Mouse (Mus musculus): ENCODE measurements around the gene Actl11. TPM values are rescaled to one million over a fixed set of nuclear protein-coding genes. Genes with fewer than 3 reads are reported as not detected.
A peak's percentile ranks its signal among the peaks of the same experiment; 100 is the strongest.

Actl11 gene
- total RNA-seq, 2 experiments from 2014 or later, result not detected

GRCm38 (mm10) chr9:107918884-107919283 is 9.4 kb upstream of the Actl11 start:
- no peak for DNase-seq
- intact Hi-C loops (cut with DNase I), result no loop called here

GRCm38 (mm10) chr9:107919441-107919840 is 8.8 kb upstream of the Actl11 start:
- intact Hi-C loops (cut with DNase I), result no loop called here
- no peak for DNase-seq

- intact Hi-C loops (cut with DNase I), result no loop called here
- DNase-seq, result peak; percentile 30 to 59
Measured at GRCm38 (mm10) chr9:107923021-107923420, 5.2 kb upstream of the Actl11 start.

- intact Hi-C loops (cut with DNase I), result no loop called here
- DNase-seq, result peak; percentile 59 to 68
Measured at GRCm38 (mm10) chr9:107923956-107924355, 4.3 kb upstream of the Actl11 start.

DNA sequence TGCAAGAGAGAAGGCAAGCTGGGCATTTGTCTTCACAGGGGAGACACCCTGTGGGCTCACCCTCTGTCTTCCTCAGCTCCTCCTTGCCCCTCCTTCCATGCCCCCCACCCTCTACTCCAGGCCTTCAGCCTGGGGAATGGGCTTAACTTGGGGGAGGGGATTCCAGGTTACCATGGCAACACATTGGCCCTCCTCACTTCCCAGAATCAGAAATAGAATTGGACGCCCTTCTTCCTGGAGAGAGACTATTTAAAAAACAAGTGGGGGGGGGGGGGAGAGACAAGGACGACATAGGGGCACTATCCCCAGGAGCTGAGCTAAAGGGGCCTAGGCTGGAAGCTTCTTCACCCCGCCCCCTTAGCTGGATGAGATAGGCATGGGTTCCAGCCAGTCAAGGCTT is 3.0 kb upstream of the Actl11 start:
- intact Hi-C loops (cut with DNase I), result no loop called here
- no peak for DNase-seq

DNA sequence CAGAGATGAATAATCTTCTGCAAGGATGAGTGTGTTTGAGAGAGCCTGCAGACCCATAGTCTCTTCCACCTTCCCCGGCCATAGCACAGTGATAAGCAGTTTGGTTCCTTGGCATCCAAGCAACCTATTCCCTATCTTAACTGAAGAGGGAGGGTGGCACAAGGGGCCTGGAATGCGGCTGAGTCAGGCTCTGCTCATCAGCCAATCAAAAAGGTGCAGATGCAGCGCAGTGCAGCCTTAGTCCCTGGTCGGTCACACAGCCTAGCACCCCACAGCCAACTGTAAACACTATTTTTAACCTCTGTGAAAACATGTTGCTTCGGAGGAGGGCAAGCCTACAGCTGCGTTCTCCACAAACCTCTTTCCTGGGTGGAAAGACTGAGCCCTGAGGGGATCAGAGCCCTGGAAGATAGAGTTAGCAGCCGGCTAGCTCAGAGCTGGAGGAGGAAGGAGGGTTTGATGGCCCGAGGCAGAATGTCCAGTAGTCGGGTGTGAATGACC is 1.3 kb upstream of the Actl11 start:
- intact Hi-C loops (cut with DNase I), result no loop called here
- peak; percentile 29 to 33 for DNase-seq

- intact Hi-C loops (cut with DNase I), result no loop called here
- no peak for DNase-seq
Measured at GRCm38 (mm10) chr9:107927749-107928148, 520 bp upstream of the Actl11 start.

DNA sequence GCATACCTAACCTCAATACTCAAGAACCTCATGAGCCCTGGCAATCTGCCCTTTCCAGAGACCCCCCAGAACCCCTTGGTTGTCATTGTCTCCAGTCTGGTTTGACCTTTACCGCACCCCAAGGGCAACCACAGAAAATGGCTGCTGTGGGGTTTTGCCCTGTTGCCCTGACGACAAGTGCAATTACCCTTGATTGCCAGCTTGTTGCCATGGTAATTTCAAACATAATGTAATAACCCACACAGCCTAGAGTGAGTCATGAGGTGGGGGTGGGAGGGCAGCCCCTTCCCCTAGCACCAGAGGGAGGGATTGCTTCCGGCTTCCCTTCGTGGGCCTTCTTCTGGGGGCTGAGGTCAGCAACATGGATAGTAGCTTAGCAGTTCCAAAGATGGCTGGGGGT is 4.0 kb downstream of the Actl11 start:
- intact Hi-C loops (cut with DNase I), result no loop called here
- no peak for DNase-seq

DNA sequence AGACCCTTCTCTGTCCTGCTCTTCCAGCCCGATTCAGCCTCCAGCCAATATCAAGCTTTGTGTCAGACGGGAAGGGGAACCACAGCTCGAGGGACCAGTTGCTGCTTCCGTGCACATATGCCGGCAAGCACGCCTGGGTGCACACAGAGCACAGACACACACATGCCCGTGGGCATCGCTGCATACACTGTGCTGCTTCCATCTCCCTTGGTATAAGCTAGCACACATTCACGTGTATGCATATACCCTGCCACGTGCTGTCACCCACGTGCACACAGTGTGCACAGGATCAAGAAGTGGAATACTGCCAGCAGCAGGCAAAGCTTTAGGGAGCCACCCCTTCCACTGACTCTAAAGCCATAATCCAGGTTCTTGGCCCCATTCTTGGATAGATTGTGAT is 5.9 kb downstream of the Actl11 start:
- no peak for DNase-seq
- intact Hi-C loops (cut with DNase I), result no loop called here

GRCm38 (mm10) chr9:107935374-107935773 is 7.1 kb downstream of the Actl11 start, which contains the start of gene Camkv:
Camkv (plus strand) TSS chr9:107935674.
- DNase-seq, result no peak
- intact Hi-C loops (cut with DNase I), result no loop called here

GRCm38 (mm10) chr9:107935790-107936214 is 7.5 kb downstream of the Actl11 start:
- no peak for DNase-seq
- intact Hi-C loops (cut with DNase I), result no loop called here

DNA sequence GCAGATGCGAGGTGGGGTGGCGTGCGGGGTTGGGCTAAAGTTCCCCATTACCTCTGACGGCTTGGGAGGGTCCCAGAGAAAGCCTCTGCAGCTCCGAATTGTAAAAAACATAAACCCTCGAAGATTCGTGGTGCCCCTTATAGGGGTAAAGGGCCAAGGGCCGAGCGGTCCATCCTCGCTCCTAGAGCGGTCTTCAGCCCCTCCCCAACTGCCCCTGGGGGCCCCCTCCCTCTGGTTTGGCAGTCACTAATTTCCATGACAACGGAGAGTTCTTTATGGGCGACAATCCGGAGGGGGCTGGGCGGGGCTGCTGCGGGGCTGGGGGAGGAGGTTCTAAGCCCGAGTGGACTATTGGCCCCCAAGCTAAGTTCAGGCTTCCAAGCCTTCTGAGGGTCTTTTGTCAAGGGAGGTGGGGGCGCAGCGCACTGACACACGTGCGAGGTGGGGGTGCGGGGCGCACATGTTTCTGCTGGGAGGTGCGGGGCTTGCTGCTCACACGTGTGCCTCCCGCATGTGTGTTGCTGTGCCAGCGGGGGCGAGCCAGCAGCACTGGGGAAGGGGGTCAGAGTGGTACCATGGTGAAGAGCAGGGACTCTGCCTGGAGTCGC is 8.1 kb downstream of the Actl11 start:
- intact Hi-C loops (cut with DNase I), result no loop called here
- no peak for DNase-seq

DNA sequence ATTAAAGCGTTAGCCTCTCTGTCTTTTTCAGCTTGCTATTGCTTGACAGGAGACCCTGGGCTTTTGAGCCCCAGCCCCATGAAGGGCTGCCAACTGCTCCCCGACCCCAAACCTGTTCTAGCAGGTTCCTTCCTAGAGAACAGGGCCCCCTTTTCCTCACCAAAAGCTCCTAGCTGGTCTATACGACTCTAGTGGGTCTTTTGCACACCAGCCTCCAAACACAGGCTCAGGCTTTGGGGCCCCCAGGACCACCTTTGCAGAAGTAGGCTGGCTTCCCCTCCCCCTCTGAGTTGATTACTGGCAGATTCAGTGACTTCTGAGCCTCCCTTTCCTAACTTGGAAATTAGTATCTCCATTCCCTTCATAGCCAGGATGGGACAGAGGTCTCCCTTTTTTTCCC is 8.6 kb downstream of the Actl11 start:
- intact Hi-C loops (cut with DNase I), result no loop called here
- DNase-seq, result no peak

- DNase-seq, result no peak
- intact Hi-C loops (cut with DNase I), result no loop called here
Measured at GRCm38 (mm10) chr9:107947241-107948194, 19.2 kb downstream of the Actl11 start.

DNA sequence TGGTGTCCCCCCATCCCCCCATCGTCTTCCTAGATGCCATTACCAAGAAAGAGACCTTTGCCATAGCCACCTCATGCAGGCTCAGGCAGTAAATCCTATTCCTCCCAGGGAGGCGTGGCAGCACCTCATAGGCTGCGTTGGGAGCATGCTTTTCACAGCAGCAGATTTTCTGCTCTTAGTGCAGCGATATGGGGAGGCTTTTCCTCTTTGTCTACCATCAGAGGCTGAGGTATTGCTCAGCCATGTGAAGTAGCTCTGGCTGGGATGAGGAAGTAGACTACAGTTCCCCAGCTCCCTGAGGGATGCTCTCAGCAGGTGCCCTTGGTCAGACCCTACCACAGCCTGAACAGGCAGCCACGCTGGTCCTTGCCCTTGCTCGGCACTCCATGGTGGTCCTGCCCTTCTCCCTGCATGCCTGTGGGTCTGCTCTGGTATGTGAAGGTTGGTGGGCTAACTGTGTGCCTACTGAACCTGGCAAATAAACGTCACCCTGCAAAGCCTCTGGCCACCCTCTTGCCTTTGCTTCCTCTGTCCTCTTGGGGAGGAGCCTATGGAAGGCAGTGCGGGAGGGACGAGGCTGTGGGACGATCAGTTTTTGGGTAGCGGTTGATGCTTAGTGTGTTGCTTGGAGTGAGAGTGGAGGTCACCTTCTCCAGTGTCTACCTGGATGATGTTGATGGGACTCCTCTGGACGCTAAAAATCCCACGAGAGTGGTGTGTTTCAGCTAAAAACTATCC is 21.1 kb downstream of the Actl11 start:
- intact Hi-C loops (cut with DNase I), result no loop called here
- DNase-seq, result no peak

- no peak for DNase-seq
- intact Hi-C loops (cut with DNase I), result no loop called here
Measured at GRCm38 (mm10) chr9:107949922-107950235, 21.6 kb downstream of the Actl11 start, which contains the start of gene Traip. Traip (plus strand) TSS chr9:107950136.

DNA sequence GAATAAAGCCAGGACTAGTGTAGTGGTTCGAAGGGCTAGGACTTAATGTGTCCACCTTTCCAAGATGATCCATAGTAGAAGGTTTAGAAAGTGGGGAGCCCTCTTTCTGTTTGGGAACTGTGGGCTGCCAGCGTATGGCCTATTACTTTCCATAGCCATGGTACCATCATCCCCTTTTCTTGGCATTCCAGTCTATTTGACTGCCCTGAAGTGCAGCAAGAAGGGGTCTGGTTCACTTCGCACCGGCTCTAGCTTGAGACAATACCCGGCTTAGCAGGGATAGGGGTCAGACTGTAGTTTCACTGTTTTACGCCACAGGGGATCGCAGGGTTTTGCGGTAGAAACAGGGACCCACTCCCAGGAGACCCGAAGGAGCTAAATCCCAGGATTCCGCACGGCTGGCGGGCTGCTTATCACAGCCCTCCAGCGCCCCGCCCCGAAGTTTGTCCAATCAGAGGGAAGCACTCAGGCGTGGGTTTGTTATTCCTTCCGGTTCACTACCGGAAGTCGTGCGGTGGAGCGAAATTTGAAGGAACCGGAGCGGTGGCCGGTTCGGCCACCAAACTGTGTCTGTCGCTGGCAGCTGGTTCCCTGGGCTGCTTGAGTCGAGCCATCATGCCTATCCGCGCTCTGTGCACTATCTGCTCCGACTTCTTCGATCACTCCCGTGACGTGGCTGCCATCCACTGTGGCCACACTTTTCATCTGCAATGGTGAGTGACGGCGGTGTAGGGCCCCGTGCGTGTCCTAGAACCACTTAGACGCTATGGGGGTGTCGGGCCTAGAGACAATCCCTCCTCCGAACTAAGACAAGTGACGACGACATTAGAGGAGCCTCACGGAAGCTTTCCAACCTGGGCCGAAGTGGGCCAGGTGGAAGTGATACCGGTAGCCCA is 22.4 kb downstream of the Actl11 start:
- DNase-seq, result peak; percentile 93 to 96
- intact Hi-C loops (cut with DNase I), result no loop called here

DNA sequence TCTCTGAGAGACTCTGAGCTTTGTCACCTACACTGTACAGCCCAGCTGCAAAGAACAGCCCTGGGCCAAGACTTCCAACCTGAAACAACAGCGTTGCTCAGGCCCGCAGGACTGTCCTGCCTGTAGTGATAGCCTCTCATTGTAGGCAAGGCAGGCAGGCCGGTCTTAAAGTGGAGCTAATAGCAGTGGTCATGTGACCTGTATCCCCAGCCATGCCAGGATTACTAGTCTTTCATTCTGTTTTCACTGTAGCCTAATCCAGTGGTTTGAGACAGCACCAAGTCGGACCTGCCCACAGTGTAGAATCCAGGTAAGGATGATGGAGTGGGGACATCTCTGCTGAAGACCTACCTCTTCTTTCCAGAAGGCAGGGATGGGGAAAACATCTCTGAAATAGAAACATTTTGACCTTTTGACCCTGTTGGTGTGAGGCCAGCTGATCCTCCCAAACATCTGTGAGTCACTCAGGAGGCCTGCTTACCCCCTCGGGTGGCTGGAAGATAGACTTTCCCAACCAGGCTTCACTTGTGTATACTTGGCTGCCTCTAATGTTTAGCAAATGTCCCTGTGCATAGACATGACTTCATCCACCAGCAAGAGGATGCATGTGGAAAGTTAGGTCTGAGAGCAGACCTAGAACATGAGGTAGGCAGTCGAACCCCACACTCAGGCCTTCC is 27.5 kb downstream of the Actl11 start:
- intact Hi-C loops (cut with DNase I), result no loop called here
- no peak for DNase-seq

GRCm38 (mm10) chr9:107957141-107957540 is 28.9 kb downstream of the Actl11 start:
- intact Hi-C loops (cut with DNase I), result no loop called here
- no peak for DNase-seq

GRCm38 (mm10) chr9:107959896-107960295 is 31.6 kb downstream of the Actl11 start:
- no peak for DNase-seq
- intact Hi-C loops (cut with DNase I), result no loop called here

Measured in heart, postnatal 10 days (tissue).